Mouse (Mus musculus) hematopoietic multipotent progenitor cell, adult 10-12 weeks (in vitro differentiated cells): ENCODE results near the gene Olfr1330. TPM values are rescaled to one million over a fixed set of nuclear protein-coding genes. Genes with fewer than 3 reads are reported as not detected.

Experiments
- polyA plus RNA-seq: library from polyadenylated mRNA; stranded (reverse); fragments of >175 nt; gene quantifications from 2 replicates; pipeline ENCODE4 v1.2.3, GENCODE M21; 2012; ENCODE audit warnings: low replicate concordance

Gene Olfr1330
- not detected in 2 replicates for polyA plus RNA-seq

DNA sequence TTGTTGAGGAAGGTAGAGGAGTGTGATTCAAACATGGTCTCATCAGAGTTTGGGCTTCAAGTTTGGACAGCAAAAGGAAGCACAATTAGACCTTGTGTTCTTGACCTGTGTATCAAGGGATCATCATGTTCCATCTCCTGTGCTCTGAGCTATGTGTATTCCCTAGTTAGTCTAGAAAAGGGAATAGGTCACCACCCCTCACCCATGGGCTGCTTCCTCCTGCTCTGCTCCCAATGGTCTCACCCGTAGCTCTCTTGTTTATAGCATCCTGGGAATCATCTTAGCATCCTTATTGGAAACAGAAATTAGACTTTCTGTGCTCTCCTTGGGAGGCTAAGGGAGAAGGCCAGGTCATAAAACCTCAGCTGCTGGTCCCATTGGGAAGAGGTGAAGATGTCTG is at the start of gene Olfr1330:
Olfr1330 (plus strand) TSS at position 301 of the 400 bp plus-strand sequence.

DNA sequence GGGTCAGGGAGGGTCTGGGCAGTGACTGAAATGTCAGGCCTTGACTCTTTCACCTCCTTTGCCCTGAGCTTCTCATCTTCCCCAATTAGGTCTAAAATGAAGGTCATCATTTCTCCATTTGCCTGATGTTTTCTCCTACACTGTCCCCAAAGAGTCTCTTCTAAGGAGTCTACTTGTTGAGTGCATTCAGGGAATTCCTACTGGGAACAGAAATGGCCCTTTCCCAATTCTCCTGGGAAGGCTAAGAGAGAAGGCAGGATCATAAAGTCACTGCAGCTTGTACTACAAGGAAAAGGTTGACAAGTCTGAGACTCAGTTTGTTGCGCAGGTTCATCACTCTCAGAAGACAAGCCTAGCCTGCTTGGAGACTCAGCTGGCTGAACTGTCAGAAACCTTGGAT is 24.0 kb upstream of the Olfr1330 start, which contains the start of gene Olfr1331:
Olfr1331 (plus strand) TSS at position 301 of the 400 bp plus-strand sequence.

DNA sequence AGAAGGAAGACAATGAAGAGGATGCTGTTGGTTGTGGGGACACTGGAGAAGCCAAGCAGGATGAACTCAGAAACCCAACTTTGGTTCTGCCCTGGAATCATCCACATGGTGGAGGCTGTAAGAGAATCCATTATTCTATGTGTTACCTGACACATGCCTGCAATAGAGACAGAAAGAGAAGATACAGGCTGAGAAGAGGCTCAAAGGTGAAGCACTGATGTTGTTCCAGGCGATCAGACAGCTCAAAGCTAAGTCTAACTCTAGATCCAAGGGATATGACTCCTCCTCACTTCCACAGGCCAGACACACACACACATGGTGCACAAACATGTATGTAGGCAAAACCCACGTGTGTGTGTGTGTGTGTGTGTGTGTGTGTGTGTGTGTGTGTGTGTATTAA is 29.0 kb downstream of the Olfr1330 start, which contains the start of gene Olfr1329:
Olfr1329 (minus strand) TSS at position 101 of the 400 bp plus-strand sequence.

DNA sequence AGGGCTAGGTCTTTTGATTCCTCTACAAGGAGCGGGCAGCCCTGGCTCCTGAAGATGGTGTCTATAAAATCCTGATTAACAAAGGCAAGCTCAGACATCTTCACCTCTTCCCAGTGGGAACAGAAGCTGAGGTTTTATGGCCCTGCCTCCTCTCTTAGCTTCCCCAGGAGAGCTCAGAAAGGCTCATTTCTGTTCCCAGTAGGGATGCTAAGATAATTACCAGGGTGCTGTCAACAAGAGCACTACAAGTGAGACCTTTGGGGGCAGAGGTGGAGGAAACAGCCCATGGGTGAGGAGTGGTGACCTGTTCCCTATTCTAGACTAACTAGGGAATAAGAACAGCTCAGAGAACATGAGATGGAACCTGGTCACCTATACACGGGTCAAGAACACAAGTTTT is 50.1 kb downstream of the Olfr1330 start, which contains the start of gene Olfr1328:
Olfr1328 (minus strand) TSS at position 101 of the 400 bp plus-strand sequence.

Other genes with a start within 250 kb of the Olfr1330 start
- gene Olfr62, start 229.6 kb upstream of the Olfr1330 start, polyA plus RNA-seq, result not detected in 2 replicates
- not detected in 2 replicates for gene Olfr1342, start 195.8 kb upstream of the Olfr1330 start, polyA plus RNA-seq
- gene Olfr1341, start 185.1 kb upstream of the Olfr1330 start, polyA plus RNA-seq, result not detected in 2 replicates
- gene Olfr1340, start 168.5 kb upstream of the Olfr1330 start, polyA plus RNA-seq, result not detected in 2 replicates
- gene Olfr1339, start 156.4 kb upstream of the Olfr1330 start, polyA plus RNA-seq, result not detected in 2 replicates
- not detected in 2 replicates for gene Olfr1338, start 129.9 kb upstream of the Olfr1330 start, polyA plus RNA-seq
- gene Olfr1337, start 106.0 kb upstream of the Olfr1330 start, polyA plus RNA-seq, result not detected in 2 replicates
- not detected in 2 replicates for gene Olfr1335, start 78.7 kb upstream of the Olfr1330 start, polyA plus RNA-seq
- gene Olfr1333, start 52.3 kb upstream of the Olfr1330 start, polyA plus RNA-seq, result not detected in 2 replicates
- gene Olfr1331, start 23.9 kb upstream of the Olfr1330 start, polyA plus RNA-seq, result not detected in 2 replicates
- not detected in 2 replicates for gene Olfr1329, start 28.9 kb downstream of the Olfr1330 start, polyA plus RNA-seq
- gene Olfr1328, start 50.0 kb downstream of the Olfr1330 start, polyA plus RNA-seq, result not detected in 2 replicates
- not detected in 2 replicates for gene Lao1, start 73.0 kb downstream of the Olfr1330 start, polyA plus RNA-seq
- gene Slc2a1, start 220.1 kb downstream of the Olfr1330 start, polyA plus RNA-seq, result 39.8 and 41.8 TPM in 2 replicates